Mouse (Mus musculus) hindbrain, embryonic 14.5 days (tissue): ENCODE measurements at regions not wholly inside any gene's neighbourhood (a gene's known extent, or its start where the extent isn't known, plus 50 kb on each side); places are given as distances from the start of the nearest gene placed in this dataset.
A peak's percentile ranks its signal among the peaks of the same experiment; 100 is the strongest.

Experiments
- ATAC-seq: fragments of 200-750 bp; cut with Nextera tagmentation; 2 replicates; pipeline ENCODE4 v1.8.0; 2017; ENCODE audit warnings: moderate number of reproducible peaks, mild to moderate bottlenecking, moderate TSS enrichment, moderate library complexity; ENCODE audit not compliant: low FRiP score
- DNase-seq: peaks from one replicate; pipeline ENCODE4 v3.0.0-alpha.2; 2015; ENCODE audit warnings: low spot score
- H3K27ac ChIP-seq: fragments of 300-500 bp; sonication (generic); 2 replicates; pipeline ENCODE4 v1.5.1; 2014; ENCODE audit warnings: mild to moderate bottlenecking, moderate library complexity
- H3K27me3 ChIP-seq: fragments of 300-500 bp; sonication (generic); 2 replicates; pipeline ENCODE4 v1.6.1; 2014; ENCODE audit warnings: mild to moderate bottlenecking, low read length, mixed read lengths; ENCODE audit not compliant: control insufficient read depth, insufficient read depth
- H3K36me3 ChIP-seq: fragments of 300-500 bp; sonication (generic); replicated peaks from 2 replicates; pipeline ENCODE4 v1.6.1; 2014; ENCODE audit not compliant: control insufficient read depth, insufficient read depth
- H3K4me1 ChIP-seq: fragments of 300-500 bp; sonication (generic); replicated peaks from 2 replicates; pipeline ENCODE4 v1.6.1; 2014; ENCODE audit warnings: antibody characterized with exemption, low read length, mixed read lengths; ENCODE audit not compliant: control insufficient read depth, insufficient read depth
- H3K4me2 ChIP-seq: fragments of 300-500 bp; sonication (generic); replicated peaks from 2 replicates; pipeline ENCODE4 v1.6.1; 2014; ENCODE audit warnings: mild to moderate bottlenecking, moderate library complexity
- H3K4me3 ChIP-seq: fragments of 300-500 bp; sonication (generic); replicated peaks from 2 replicates; pipeline ENCODE4 v1.5.1; 2014; ENCODE audit warnings: mild to moderate bottlenecking, low read length
- H3K9ac ChIP-seq: fragments of 300-500 bp; sonication (generic); 2 replicates; pipeline ENCODE4 v1.6.1; 2014
- H3K9me3 ChIP-seq: fragments of 300-500 bp; sonication (generic); 2 replicates; pipeline ENCODE4 v1.6.1; 2016; ENCODE audit warnings: low read length; ENCODE audit not compliant: control insufficient read depth
- WGBS: fragments of 180-500 bp; shearing (Covaris S2); extraction: QIAGEN DNeasy Blood & Tissue Kit; methylation state at CpG from one replicate; pipeline ENCODE4 v1.1.7; 2014; 5-methylcytosine and 5-hydroxymethylcytosine counted together

GRCm38 (mm10) chr17:64523899-64524298, 76.6 kb upstream of the Man2a1 start:
- no peaks in the 10 kb centered on the region for H3K4me1 ChIP-seq
- H3K4me2 ChIP-seq, result no peak overlapping the region
- 90% methylated on average over 8 of the region's 8 CpGs for WGBS
- no peak overlapping the region for H3K27ac ChIP-seq
- no peak overlapping the region for H3K9ac ChIP-seq
- no peaks in the 10 kb centered on the region for H3K27me3 ChIP-seq
- no peak overlapping the region for H3K4me3 ChIP-seq
- ATAC-seq (no peak), DNase-seq (no peak)
- H3K9me3 ChIP-seq, result no peaks in the 10 kb centered on the region
- H3K36me3 ChIP-seq, result no peaks in the 10 kb centered on the region

DNA sequence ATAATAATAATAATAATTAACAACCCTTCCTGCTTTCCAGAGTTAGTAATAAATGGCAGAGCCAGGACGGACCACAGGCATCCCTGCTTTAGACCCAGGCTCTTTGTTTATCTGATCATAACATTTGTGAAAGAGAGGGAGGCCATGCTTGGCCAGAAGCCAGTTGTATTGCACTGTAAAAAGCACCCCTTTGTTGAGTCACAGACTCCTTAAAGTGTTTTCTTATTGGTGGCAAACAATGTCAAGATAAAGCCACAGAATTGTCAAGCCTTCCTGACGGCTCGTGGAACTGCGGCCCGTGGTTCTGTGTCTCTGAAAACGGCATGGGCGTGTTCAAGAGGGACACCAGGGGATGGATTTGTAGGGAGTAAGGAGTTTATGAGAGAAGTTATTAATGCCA, 72.7 kb upstream of the Man2a1 start:
- H3K4me2 ChIP-seq, result no peak overlapping the region
- ATAC-seq, result no peak
- DNase-seq, result no peak
- WGBS, result 76% methylated on average over 7 of the region's 7 CpGs
- H3K9ac ChIP-seq, result no peak overlapping the region
- H3K36me3 ChIP-seq, result no peaks in the 10 kb centered on the region
- H3K27ac ChIP-seq, result no peak overlapping the region
- H3K9me3 ChIP-seq, result no peaks in the 10 kb centered on the region
- H3K4me3 ChIP-seq, result no peak overlapping the region
- H3K4me1 ChIP-seq, result no peaks in the 10 kb centered on the region
- no peaks in the 10 kb centered on the region for H3K27me3 ChIP-seq

DNA sequence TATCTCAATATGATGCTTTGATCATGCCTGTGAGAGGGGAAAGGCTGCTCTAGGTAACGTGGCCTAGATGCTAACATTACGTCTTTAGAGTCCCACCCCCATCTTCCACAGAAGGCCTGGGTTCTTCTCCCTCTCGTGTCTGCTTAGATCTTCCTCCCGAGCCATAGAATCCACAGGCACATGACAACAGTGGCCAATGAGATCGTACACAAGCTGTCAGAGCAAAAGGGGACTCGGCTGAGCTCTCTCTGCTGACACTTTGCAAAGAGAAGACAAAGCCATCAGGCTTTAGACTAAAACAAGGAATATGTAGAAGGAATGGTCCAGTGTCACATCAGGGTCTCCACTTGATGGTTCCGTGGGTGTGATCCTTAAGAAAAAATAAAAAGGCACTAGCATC, 72.1 kb upstream of the Man2a1 start:
- Histone ChIP-seq H3K9me3 (no peaks in the 10 kb centered on the region), H3K4me2 (no peak overlapping the region), H3K27me3 (no peaks in the 10 kb centered on the region), H3K36me3 (no peaks in the 10 kb centered on the region), H3K4me1 (no peaks in the 10 kb centered on the region), H3K9ac (no peak overlapping the region), H3K4me3 (no peak overlapping the region), H3K27ac (no peak overlapping the region)
- WGBS, result 84% methylated on average over 7 of the region's 7 CpGs
- ATAC-seq, result no peak
- DNase-seq, result no peak

GRCm38 (mm10) chr17:64529296-64529994, 71.1 kb upstream of the Man2a1 start:
- Histone ChIP-seq H3K27ac (no peak overlapping the region), H3K9ac (no peak overlapping the region), H3K4me1 (no peaks in the 10 kb centered on the region), H3K27me3 (no peaks in the 10 kb centered on the region), H3K9me3 (no peaks in the 10 kb centered on the region), H3K4me2 (no peak overlapping the region), H3K4me3 (no peak overlapping the region), H3K36me3 (no peaks in the 10 kb centered on the region)
- no peak for ATAC-seq
- WGBS, result 84% methylated on average over 14 of the region's 14 CpGs
- DNase-seq, result no peak

- Histone ChIP-seq H3K36me3 (no peaks in the 10 kb centered on the region), H3K9me3 (no peaks in the 10 kb centered on the region), H3K27me3 (no peaks in the 10 kb centered on the region), H3K4me1 (no peaks in the 10 kb centered on the region), H3K4me3 (no peak overlapping the region), H3K9ac (no peak overlapping the region), H3K4me2 (no peak overlapping the region), H3K27ac (no peak overlapping the region)
- WGBS, result 83% methylated on average over 7 of the region's 7 CpGs
- DNase-seq (no peak), ATAC-seq (no peak)
These were observed 69.4 kb upstream of the Man2a1 start for GRCm38 (mm10) chr17:64531150-64531549.

DNA sequence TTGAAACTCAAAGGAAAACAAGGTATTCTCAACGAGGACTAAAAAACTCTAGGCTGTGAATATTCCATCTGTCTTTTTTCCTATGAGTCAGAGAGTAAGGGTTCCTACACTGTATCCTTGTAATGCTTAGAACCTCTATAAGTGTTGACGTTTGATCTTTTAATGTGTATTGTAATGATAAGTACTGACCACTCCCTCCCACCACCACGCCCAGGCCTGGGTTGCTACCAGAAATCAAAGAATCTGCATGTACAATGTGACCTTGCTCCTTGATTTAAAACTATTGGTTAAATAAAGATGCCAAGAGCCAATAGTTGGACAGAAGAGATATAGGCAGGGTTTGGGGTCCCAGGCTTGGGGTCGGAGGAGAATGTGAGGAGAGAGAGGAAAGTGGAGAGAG, 66.2 kb upstream of the Man2a1 start:
- no peak overlapping the region for H3K4me2 ChIP-seq
- H3K27me3 ChIP-seq, result no peaks in the 10 kb centered on the region
- H3K4me1 ChIP-seq, result no peaks in the 10 kb centered on the region; the same call in 1 of the 2 replicates

DNA sequence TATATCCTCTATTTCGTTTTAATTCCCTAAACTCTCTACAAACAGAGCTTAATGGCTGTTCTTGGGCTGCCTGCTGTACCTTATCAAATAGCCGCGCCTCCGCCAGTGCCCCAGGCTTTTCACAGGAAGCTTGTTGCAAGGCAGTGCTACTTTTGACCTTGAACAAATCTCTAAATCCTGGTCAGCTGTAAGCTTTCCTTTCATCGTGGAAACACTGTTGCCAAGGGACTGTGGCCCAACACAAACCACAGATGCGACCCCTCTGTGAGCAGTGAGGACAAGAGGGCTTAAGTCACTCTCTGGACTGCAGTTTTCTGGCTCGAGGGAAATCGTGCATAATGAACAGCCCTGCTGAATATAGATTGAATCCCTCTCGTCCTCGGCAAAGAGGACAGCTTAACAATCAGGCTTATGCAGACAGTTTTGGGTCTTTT, 62.0 kb upstream of the Man2a1 start:
- Histone ChIP-seq H3K27ac (peak overlapping the region; percentile 3; the same call in 1 of the 2 replicates), H3K27me3 (no peaks in the 10 kb centered on the region), H3K36me3 (no peaks in the 10 kb centered on the region), H3K9me3 (no peaks in the 10 kb centered on the region), H3K4me1 (no peaks in the 10 kb centered on the region; the same call in 1 of the 2 replicates), H3K9ac (no peak overlapping the region), H3K4me2 (no peak overlapping the region), H3K4me3 (no peak overlapping the region)
- ATAC-seq (peak; percentile 68), DNase-seq (no peak)
- 20% methylated on average over 10 of the region's 10 CpGs for WGBS

More for the DNA sequence above, 66.2 kb upstream of the Man2a1 start:
- H3K27ac ChIP-seq, result no peak overlapping the region
- 82% methylated on average over 4 of the region's 4 CpGs for WGBS
- H3K4me3 ChIP-seq, result no peak overlapping the region
- no peak for ATAC-seq
- H3K36me3 ChIP-seq, result no peaks in the 10 kb centered on the region
- no peak overlapping the region for H3K9ac ChIP-seq
- DNase-seq, result no peak
- no peaks in the 10 kb centered on the region for H3K9me3 ChIP-seq

DNA sequence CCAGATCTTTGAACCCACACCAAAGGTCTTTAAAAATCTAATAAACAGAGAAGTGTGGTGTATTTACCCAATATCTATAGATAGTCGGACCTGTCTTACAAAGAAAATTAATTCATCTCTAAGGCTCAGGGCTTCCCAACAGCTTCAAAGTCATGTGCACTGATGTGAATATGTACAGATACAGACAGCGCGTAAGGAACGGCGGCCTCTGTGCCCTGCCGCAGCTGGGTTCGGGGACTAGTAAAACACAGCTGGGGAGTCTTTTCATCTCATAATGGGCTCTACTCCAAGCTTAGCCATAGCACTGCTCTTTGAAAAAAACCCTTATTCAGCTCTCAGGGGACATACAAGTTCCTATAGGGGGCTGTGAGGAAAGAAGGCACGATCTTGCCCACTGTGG, 60.1 kb upstream of the Man2a1 start:
- Histone ChIP-seq H3K4me2 (no peak overlapping the region), H3K4me3 (no peak overlapping the region), H3K36me3 (no peaks in the 10 kb centered on the region), H3K4me1 (no peaks in the 10 kb centered on the region; the same call in 1 of the 2 replicates), H3K9me3 (no peaks in the 10 kb centered on the region), H3K27ac (no peak overlapping the region), H3K27me3 (no peaks in the 10 kb centered on the region), H3K9ac (no peak overlapping the region)
- 80% methylated on average over 8 of the region's 8 CpGs for WGBS
- ATAC-seq (no peak), DNase-seq (no peak)

GRCm38 (mm10) chr17:64548536-64548935, 52.0 kb upstream of the Man2a1 start:
- DNase-seq (peak; percentile 57), ATAC-seq (peak; percentile 84; the same call in 1 of the 2 replicates)
- H3K27ac ChIP-seq, result no peak overlapping the region; the same call in 1 of the 2 replicates
- no peak overlapping the region for H3K4me3 ChIP-seq
- WGBS, result 36% methylated on average over 7 of the region's 7 CpGs
- H3K9ac ChIP-seq, result no peak overlapping the region
- H3K9me3 ChIP-seq, result no peaks in the 10 kb centered on the region
- H3K27me3 ChIP-seq, result no peaks in the 10 kb centered on the region
- H3K36me3 ChIP-seq, result no peaks in the 10 kb centered on the region
- peaks cover 7% of the 10 kb centered on the region; the same call in 1 of the 2 replicates for H3K4me1 ChIP-seq
- no peak overlapping the region for H3K4me2 ChIP-seq
